Mouse (Mus musculus) stomach, embryonic 15.5 days (tissue): Measurements from ENCODE around the gene Adgrl3. TPM values are rescaled to one million over a fixed set of nuclear protein-coding genes. Genes with fewer than 3 reads are reported as not detected.

Source experiments
- ATAC-seq: fragments of 200-750 bp; cut with Nextera tagmentation; 2 replicates; pipeline ENCODE4 v1.8.0; 2017; ENCODE audit warnings: low read depth, moderate number of reproducible peaks, moderate TSS enrichment; ENCODE audit not compliant: insufficient read depth, low FRiP score
- H3K27ac ChIP-seq: fragments of 300-500 bp; sonication (generic); 2 replicates; pipeline ENCODE4 v1.5.1; 2015; ENCODE audit warnings: mild to moderate bottlenecking, inconsistent platforms
- H3K27me3 ChIP-seq: fragments of 300-500 bp; sonication (generic); replicated peaks from 2 replicates; pipeline ENCODE4 v1.6.1; 2015; ENCODE audit warnings: inconsistent platforms
- H3K36me3 ChIP-seq: fragments of 300-500 bp; sonication (generic); 2 replicates; pipeline ENCODE4 v1.6.1; 2015; ENCODE audit warnings: inconsistent platforms
- H3K4me1 ChIP-seq: fragments of 300-500 bp; sonication (generic); 2 replicates; pipeline ENCODE4 v1.6.1; 2015; ENCODE audit warnings: inconsistent platforms
- H3K4me2 ChIP-seq: fragments of 300-500 bp; sonication (generic); 2 replicates; pipeline ENCODE4 v1.6.1; 2015; ENCODE audit warnings: mild to moderate bottlenecking, inconsistent platforms
- H3K4me3 ChIP-seq: fragments of 300-500 bp; sonication (generic); replicated peaks from 2 replicates; pipeline ENCODE4 v1.5.1; 2015; ENCODE audit warnings: inconsistent platforms
- H3K9ac ChIP-seq: fragments of 300-500 bp; sonication (generic); 2 replicates; pipeline ENCODE4 v1.6.1; 2015; ENCODE audit warnings: inconsistent platforms
- H3K9me3 ChIP-seq: fragments of 300-500 bp; sonication (generic); 2 replicates; pipeline ENCODE4 v1.6.1; 2016; ENCODE audit warnings: inconsistent platforms
- WGBS: fragments of 180-500 bp; shearing (Covaris S2); methylation state at CpG from one replicate; pipeline ENCODE4 v1.1.7; 2015; 5-methylcytosine and 5-hydroxymethylcytosine counted together
- polyA plus RNA-seq: library from polyadenylated mRNA; unstranded; fragments of >200 nt; fragmentation: Nextera tagmentation; extraction: Ambion mirVana; gene quantifications from 2 replicates; pipeline ENCODE4 v1.2.1, GENCODE M21; 2015

The Adgrl3 gene
- polyA plus RNA-seq, 1 experiment from 2014 or later, result 17.5 TPM

GRCm38 (mm10) chr5:81752426-81752825 is 732.5 kb downstream of the Adgrl3 start:
- ATAC-seq, result no peak
- Histone ChIP-seq H3K9me3 (no peaks in the 10 kb centered on the region), H3K4me1 (no peaks in the 10 kb centered on the region), H3K4me2 (no peak overlapping the region), H3K9ac (no peak overlapping the region), H3K4me3 (no peak overlapping the region), H3K27me3 (no peaks in the 10 kb centered on the region), H3K27ac (no peak overlapping the region), H3K36me3 (no peaks in the 10 kb centered on the region)
- 76% methylated on average over 3 of the region's 3 CpGs for WGBS

- ATAC-seq, result no peak
- Histone ChIP-seq H3K4me1 (no peaks in the 10 kb centered on the region), H3K4me3 (no peak overlapping the region), H3K36me3 (no peaks in the 10 kb centered on the region), H3K9ac (no peak overlapping the region), H3K27me3 (no peaks in the 10 kb centered on the region), H3K27ac (no peak overlapping the region), H3K4me2 (no peak overlapping the region), H3K9me3 (no peaks in the 10 kb centered on the region)
- 80% methylated on average over 2 of the region's 2 CpGs for WGBS
Observed at GRCm38 (mm10) chr5:81755711-81756110, 735.8 kb downstream of the Adgrl3 start.

DNA sequence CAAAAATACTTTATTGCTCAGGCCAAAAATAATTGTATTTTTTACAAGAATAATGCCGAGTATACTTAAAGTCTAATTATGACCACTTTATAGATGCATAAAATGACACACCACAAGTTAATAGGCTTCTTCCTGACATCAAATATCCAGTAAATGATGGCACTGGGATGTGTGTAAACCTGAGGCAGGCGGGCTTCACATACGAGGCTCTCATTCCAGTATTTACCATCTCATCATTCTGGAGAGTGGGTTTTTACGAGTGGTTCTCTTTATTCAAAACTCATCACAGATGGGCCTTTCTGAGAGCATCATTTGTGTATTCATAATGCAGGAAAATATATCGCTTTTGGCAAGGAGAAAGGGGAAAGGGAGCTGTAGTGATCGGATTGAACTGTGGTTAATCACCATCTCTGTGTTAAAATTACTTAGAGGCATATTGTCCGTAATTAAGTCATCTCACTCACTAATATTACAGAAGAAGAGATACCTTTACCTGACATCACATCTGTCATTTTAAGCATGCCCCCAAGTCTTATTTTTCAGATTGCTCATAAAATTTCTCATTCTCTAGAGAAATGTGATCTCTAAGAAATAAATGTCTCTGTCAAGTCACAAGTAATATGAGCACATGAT is 737.3 kb downstream of the Adgrl3 start:
- no peaks in the 10 kb centered on the region for H3K36me3 ChIP-seq
- WGBS, result 87% methylated on average over 7 of the region's 7 CpGs
- H3K9me3 ChIP-seq, result no peaks in the 10 kb centered on the region
- no peak overlapping the region for H3K27ac ChIP-seq
- H3K4me3 ChIP-seq, result no peak overlapping the region
- H3K4me1 ChIP-seq, result no peaks in the 10 kb centered on the region
- H3K27me3 ChIP-seq, result no peaks in the 10 kb centered on the region
- no peak for ATAC-seq
- no peak overlapping the region for H3K4me2 ChIP-seq
- H3K9ac ChIP-seq, result no peak overlapping the region

GRCm38 (mm10) chr5:81776234-81776633 is 756.3 kb downstream of the Adgrl3 start:
- H3K36me3 ChIP-seq, result no peaks in the 10 kb centered on the region
- H3K9me3 ChIP-seq, result no peaks in the 10 kb centered on the region
- no peak overlapping the region for H3K4me2 ChIP-seq
- no peak overlapping the region for H3K9ac ChIP-seq
- ATAC-seq, result no peak
- WGBS, result 85% methylated on average over 5 of the region's 5 CpGs
- no peaks in the 10 kb centered on the region for H3K4me1 ChIP-seq
- no peak overlapping the region for H3K4me3 ChIP-seq
- no peaks in the 10 kb centered on the region for H3K27me3 ChIP-seq
- H3K27ac ChIP-seq, result no peak overlapping the region

- Histone ChIP-seq H3K27ac (no peak overlapping the region), H3K36me3 (no peaks in the 10 kb centered on the region), H3K4me1 (no peaks in the 10 kb centered on the region), H3K9me3 (no peaks in the 10 kb centered on the region), H3K9ac (no peak overlapping the region), H3K27me3 (no peaks in the 10 kb centered on the region), H3K4me3 (no peak overlapping the region), H3K4me2 (no peak overlapping the region)
- WGBS, result 78% methylated on average over 5 of the region's 5 CpGs
- no peak for ATAC-seq
Observed at GRCm38 (mm10) chr5:81776746-81777145, 756.8 kb downstream of the Adgrl3 start.

GRCm38 (mm10) chr5:81784770-81785169 is 764.8 kb downstream of the Adgrl3 start:
- ATAC-seq, result no peak
- Histone ChIP-seq H3K27ac (no peak overlapping the region), H3K4me3 (no peak overlapping the region), H3K9ac (no peak overlapping the region), H3K36me3 (no peaks in the 10 kb centered on the region), H3K9me3 (no peaks in the 10 kb centered on the region), H3K4me1 (no peaks in the 10 kb centered on the region), H3K4me2 (no peak overlapping the region), H3K27me3 (no peaks in the 10 kb centered on the region)
- WGBS, result 50% methylated on average over 8 of the region's 8 CpGs

- no peaks in the 10 kb centered on the region for H3K9me3 ChIP-seq
- 78% methylated on average over 1 of the region's 1 CpGs for WGBS
- no peak for ATAC-seq
Observed at GRCm38 (mm10) chr5:81790710-81791109, 770.8 kb downstream of the Adgrl3 start.

GRCm38 (mm10) chr5:81794125-81794524 is 774.2 kb downstream of the Adgrl3 start:
- H3K4me3 ChIP-seq, result no peak overlapping the region
- no peaks in the 10 kb centered on the region for H3K36me3 ChIP-seq
- no peaks in the 10 kb centered on the region for H3K27me3 ChIP-seq
- no peak overlapping the region for H3K9ac ChIP-seq
- WGBS, result 95% methylated on average over 9 of the region's 9 CpGs
- H3K9me3 ChIP-seq, result no peaks in the 10 kb centered on the region
- ATAC-seq, result no peak
- no peak overlapping the region for H3K4me2 ChIP-seq
- no peaks in the 10 kb centered on the region for H3K4me1 ChIP-seq
- H3K27ac ChIP-seq, result no peak overlapping the region

More at GRCm38 (mm10) chr5:81790710-81791109, 770.8 kb downstream of the Adgrl3 start:
- H3K27me3 ChIP-seq, result no peaks in the 10 kb centered on the region
- H3K4me2 ChIP-seq, result no peak overlapping the region
- no peaks in the 10 kb centered on the region for H3K36me3 ChIP-seq
- H3K27ac ChIP-seq, result no peak overlapping the region
- no peaks in the 10 kb centered on the region for H3K4me1 ChIP-seq
- H3K9ac ChIP-seq, result no peak overlapping the region
- no peak overlapping the region for H3K4me3 ChIP-seq

GRCm38 (mm10) chr5:81794601-81795000 is 774.7 kb downstream of the Adgrl3 start:
- Histone ChIP-seq H3K4me3 (no peak overlapping the region), H3K36me3 (no peaks in the 10 kb centered on the region), H3K4me1 (no peaks in the 10 kb centered on the region), H3K9me3 (no peaks in the 10 kb centered on the region), H3K27ac (no peak overlapping the region), H3K9ac (no peak overlapping the region), H3K27me3 (no peaks in the 10 kb centered on the region), H3K4me2 (no peak overlapping the region)
- WGBS, result 86% methylated on average over 24 of the region's 24 CpGs
- no peak for ATAC-seq

DNA sequence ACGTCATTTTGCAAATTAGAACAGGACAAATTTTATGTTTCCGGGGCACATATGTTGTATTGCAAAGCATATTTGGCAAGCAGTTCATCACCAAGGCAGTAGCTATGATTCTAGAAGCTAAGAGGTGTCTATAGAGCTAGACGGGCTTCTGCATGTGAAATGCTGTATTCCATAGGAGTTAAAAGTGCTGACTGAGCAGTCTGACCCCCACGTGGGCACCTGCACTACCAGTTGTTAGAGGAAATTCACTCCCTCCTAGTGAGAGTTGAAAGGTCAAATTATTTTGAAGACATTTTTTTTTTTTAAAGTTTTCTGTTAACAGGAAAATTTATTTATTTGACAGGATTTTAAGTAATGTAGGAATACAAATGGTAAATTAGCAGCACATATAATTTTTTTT is 776.2 kb downstream of the Adgrl3 start:
- no peaks in the 10 kb centered on the region for H3K36me3 ChIP-seq
- H3K4me3 ChIP-seq, result no peak overlapping the region
- no peak overlapping the region for H3K4me2 ChIP-seq
- 72% methylated on average over 4 of the region's 4 CpGs for WGBS
- ATAC-seq, result no peak
- H3K27me3 ChIP-seq, result no peaks in the 10 kb centered on the region
- no peaks in the 10 kb centered on the region for H3K9me3 ChIP-seq
- no peaks in the 10 kb centered on the region for H3K4me1 ChIP-seq
- H3K27ac ChIP-seq, result no peak overlapping the region
- no peak overlapping the region for H3K9ac ChIP-seq

GRCm38 (mm10) chr5:81810966-81811365 is 791.0 kb downstream of the Adgrl3 start:
- Histone ChIP-seq H3K9ac (no peak overlapping the region), H3K27me3 (no peaks in the 10 kb centered on the region), H3K4me2 (no peak overlapping the region), H3K4me3 (no peak overlapping the region), H3K4me1 (no peaks in the 10 kb centered on the region), H3K9me3 (no peaks in the 10 kb centered on the region), H3K36me3 (no peaks in the 10 kb centered on the region), H3K27ac (no peak overlapping the region)
- 88% methylated on average over 5 of the region's 5 CpGs for WGBS
- ATAC-seq, result no peak

DNA sequence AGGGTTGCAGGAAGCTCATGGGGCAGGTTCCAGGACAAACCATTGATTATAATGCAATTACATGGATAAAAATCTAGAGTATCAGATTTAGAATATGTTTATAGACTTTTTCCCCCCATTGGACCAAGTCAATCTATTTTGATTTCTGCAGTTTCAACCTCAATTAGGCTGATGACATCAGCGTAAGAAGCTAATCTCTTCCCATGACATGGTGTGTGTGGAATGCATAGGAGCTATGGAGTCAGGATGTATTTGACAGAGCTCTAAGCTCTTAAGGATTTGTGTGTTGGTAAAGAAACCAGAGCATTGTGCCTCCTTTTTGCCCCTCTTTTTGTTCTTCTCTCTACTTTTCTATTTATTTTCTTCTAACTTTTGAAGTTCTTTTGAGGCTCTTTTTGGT is 812.1 kb downstream of the Adgrl3 start:
- no peak overlapping the region for H3K4me3 ChIP-seq
- no peak overlapping the region for H3K27ac ChIP-seq
- H3K4me2 ChIP-seq, result no peak overlapping the region
- WGBS, result 65% methylated on average over 1 of the region's 1 CpGs
- H3K36me3 ChIP-seq, result no peaks in the 10 kb centered on the region
- ATAC-seq, result no peak
- no peaks in the 10 kb centered on the region for H3K9me3 ChIP-seq
- no peak overlapping the region for H3K9ac ChIP-seq
- H3K4me1 ChIP-seq, result no peaks in the 10 kb centered on the region
- no peaks in the 10 kb centered on the region for H3K27me3 ChIP-seq

GRCm38 (mm10) chr5:81832679-81833078 is 812.7 kb downstream of the Adgrl3 start:
- no peak overlapping the region for H3K4me2 ChIP-seq
- WGBS, result 51% methylated on average over 2 of the region's 2 CpGs
- ATAC-seq, result no peak

More at GRCm38 (mm10) chr5:81832679-81833078, 812.7 kb downstream of the Adgrl3 start:
- Histone ChIP-seq H3K9ac (no peak overlapping the region), H3K9me3 (no peaks in the 10 kb centered on the region), H3K4me3 (no peak overlapping the region), H3K27ac (no peak overlapping the region), H3K36me3 (no peaks in the 10 kb centered on the region), H3K4me1 (no peaks in the 10 kb centered on the region), H3K27me3 (no peaks in the 10 kb centered on the region)
